Mouse (Mus musculus) cortical plate, adult 2 months (tissue): ENCODE results near the gene Gpam. TPM values are rescaled to one million over a fixed set of nuclear protein-coding genes. Genes with fewer than 3 reads are reported as not detected.

Experiments
- H3K27ac ChIP-seq: fragments of 200-500 bp; 2 replicates; pipeline ENCODE4 v1.5.1; 2012; ENCODE audit warnings: low read length, control low read depth, inconsistent platforms; ENCODE audit not compliant: insufficient read depth
- H3K4me1 ChIP-seq: fragments of 200-500 bp; 2 replicates; pipeline ENCODE4 v1.6.1; 2011; ENCODE audit warnings: low read length; ENCODE audit not compliant: control insufficient read depth, insufficient read depth
- H3K4me3 ChIP-seq: fragments of 200-500 bp; 2 replicates; pipeline ENCODE4 v1.5.1; 2011; ENCODE audit warnings: mild to moderate bottlenecking, low read length, control low read depth; ENCODE audit not compliant: insufficient read depth
- CTCF ChIP-seq: fragments of 200-500 bp; IDR thresholded peaks from 2 replicates; pipeline ENCODE4 v1.5.1; 2011; ENCODE audit warnings: mild to moderate bottlenecking, control low read depth, low read length; ENCODE audit not compliant: insufficient read depth; ENCODE audit errors: extremely low read depth
- POLR2A ChIP-seq: fragments of 200-500 bp; IDR thresholded peaks from 2 replicates; pipeline ENCODE4 v1.6.1; 2011; ENCODE audit warnings: mild to moderate bottlenecking, low read length, control low read depth; ENCODE audit not compliant: insufficient read depth; ENCODE audit errors: extremely low read depth
- polyA plus RNA-seq: library from polyadenylated mRNA; depleted of rRNA; stranded (reverse); fragments of >200 nt; gene quantifications from 2 replicates; pipeline ENCODE4 v1.2.3, GENCODE M21; 2012

Gene Gpam
- polyA plus RNA-seq, 1 experiment = 40.0 TPM

GRCm38 (mm10) chr19:55097396-55097967, 29.6 kb downstream of the Gpam start:
- no peaks in the 10 kb centered on the region for H3K4me1 ChIP-seq
- TF ChIP-seq POLR2A = no peak
- no peak for TF ChIP-seq CTCF
- peak overlapping the region; percentile 80; the same call in 1 of the 2 replicates for H3K4me3 ChIP-seq
- H3K27ac ChIP-seq = no peak overlapping the region

GRCm38 (mm10) chr19:55096666-55097065, 30.4 kb downstream of the Gpam start:
- Histone ChIP-seq H3K27ac (no peak overlapping the region), H3K4me3 (no peak overlapping the region), H3K4me1 (peaks cover 3% of the 10 kb centered on the region)
- TF ChIP-seq CTCF (no peak), POLR2A (no peak)

- no peak overlapping the region for H3K27ac ChIP-seq
- no peak overlapping the region for H3K4me3 ChIP-seq
- H3K4me1 ChIP-seq = peaks cover 3% of the 10 kb centered on the region
- TF ChIP-seq CTCF = no peak
- no peak for TF ChIP-seq POLR2A
Observed at GRCm38 (mm10) chr19:55095547-55095946, 31.5 kb downstream of the Gpam start.

- H3K4me1 ChIP-seq = peaks cover 3% of the 10 kb centered on the region
- H3K27ac ChIP-seq = no peak overlapping the region
- TF ChIP-seq CTCF = no peak
- no peak for TF ChIP-seq POLR2A
- no peak overlapping the region for H3K4me3 ChIP-seq
Observed at GRCm38 (mm10) chr19:55091602-55092413, 35.2 kb downstream of the Gpam start.

GRCm38 (mm10) chr19:55090885-55091284, 36.2 kb downstream of the Gpam start:
- H3K4me3 ChIP-seq = no peak overlapping the region
- no peak overlapping the region for H3K27ac ChIP-seq
- TF ChIP-seq CTCF (no peak), POLR2A (no peak)
- H3K4me1 ChIP-seq = peaks cover 3% of the 10 kb centered on the region

GRCm38 (mm10) chr19:55090142-55090541, 36.9 kb downstream of the Gpam start:
- TF ChIP-seq CTCF (no peak), POLR2A (no peak)
- Histone ChIP-seq H3K27ac (no peak overlapping the region), H3K4me3 (no peak overlapping the region), H3K4me1 (peaks cover 3% of the 10 kb centered on the region)

GRCm38 (mm10) chr19:55087776-55088175, 39.3 kb downstream of the Gpam start:
- H3K4me1 ChIP-seq = peaks cover 3% of the 10 kb centered on the region
- H3K4me3 ChIP-seq = no peak overlapping the region
- TF ChIP-seq CTCF (no peak), POLR2A (no peak)
- no peak overlapping the region for H3K27ac ChIP-seq

- no peak overlapping the region for H3K4me3 ChIP-seq
- H3K4me1 ChIP-seq = no peaks in the 10 kb centered on the region
- H3K27ac ChIP-seq = no peak overlapping the region
- TF ChIP-seq POLR2A = no peak
- TF ChIP-seq CTCF = no peak
Observed at GRCm38 (mm10) chr19:55085857-55086185, 41.2 kb downstream of the Gpam start.

- H3K4me3 ChIP-seq = no peak overlapping the region
- no peak overlapping the region for H3K27ac ChIP-seq
Observed at GRCm38 (mm10) chr19:55084971-55085856, 41.8 kb downstream of the Gpam start.

More at GRCm38 (mm10) chr19:55084971-55085856, 41.8 kb downstream of the Gpam start:
- H3K4me1 ChIP-seq = no peaks in the 10 kb centered on the region
- TF ChIP-seq POLR2A (no peak), CTCF (no peak)
